Mouse (Mus musculus): ENCODE results near the gene Tnks1bp1. TPM values are rescaled to one million over a fixed set of nuclear protein-coding genes. Genes with fewer than 3 reads are reported as not detected.

Tnks1bp1 gene
- polyA plus RNA-seq, 2 experiments, result 0.75 to 4.4 TPM

DNA sequence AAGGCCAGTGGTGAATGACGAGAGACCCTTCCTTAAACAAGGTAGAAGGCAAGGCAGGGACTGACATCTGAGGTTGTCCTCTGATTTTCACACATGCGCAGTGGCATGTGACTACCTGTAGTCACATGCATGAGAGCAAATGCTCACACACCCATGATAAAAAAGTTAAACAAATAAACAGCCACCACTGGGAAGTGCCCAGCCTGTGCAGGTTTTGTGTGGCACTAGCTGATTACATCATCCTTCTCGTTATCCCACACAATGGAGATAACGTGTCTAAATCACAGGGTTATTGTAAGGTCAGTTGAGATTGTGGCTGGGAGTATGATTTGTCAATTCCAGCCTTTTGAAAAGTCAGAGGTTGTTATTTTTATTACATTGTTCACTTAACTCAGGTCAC, 59.1 kb downstream of the Tnks1bp1 start:
- Histone ChIP-seq H3K27ac (no peak overlapping the region), H3K4me3 (ENCODE audit: insufficient read depth in 1 of 2, low read depth in 2 of 2, low read length in 2 of 2) (no peak overlapping the region), H3K36me3 (replicated peaks; ENCODE audit: control insufficient read depth, insufficient read depth, low read depth) (no peaks in the 10 kb centered on the region), H3K4me1 (replicated peaks; ENCODE audit: control insufficient read depth in 2 of 2, insufficient read depth in 2 of 2, low read length in 1 of 2) (no peaks in the 10 kb centered on the region), H3K27me3 (ENCODE audit: control insufficient read depth, insufficient read depth, low read length) (no peaks in the 10 kb centered on the region), H3K4me2 (ENCODE audit: low read depth) (no peak overlapping the region), H3K9ac (replicated peaks) (no peak overlapping the region), H3K9me3 (ENCODE audit: control insufficient read depth, low read length) (no peaks in the 10 kb centered on the region)
- DNase-seq (ENCODE audit: low read depth in 3 of 3, low spot score in 3 of 3) (no peak), ATAC-seq (ENCODE audit: insufficient read depth) (no peak)
- no peak for TF ChIP-seq EP300 (IDR thresholded peaks at IDR 0.05; ENCODE audit: low read depth)
- TF ChIP-seq CTCF (IDR thresholded peaks at IDR 0.05; ENCODE audit: low read depth), result no peak
- 51% methylated on average over 4 of the region's 4 CpGs for WGBS (ENCODE audit: insufficient replicate concordance)

GRCm38 (mm10) chr2:85110288-85110875, 62.6 kb downstream of the Tnks1bp1 start:
- TF ChIP-seq EP300 (IDR thresholded peaks at IDR 0.05; ENCODE audit: low read depth), result no peak
- no peak for TF ChIP-seq CTCF (IDR thresholded peaks at IDR 0.05; ENCODE audit: low read depth)
- no peak for ATAC-seq (ENCODE audit: insufficient read depth)
- WGBS (ENCODE audit: insufficient replicate concordance), result 71% methylated on average over 9 of the region's 9 CpGs
- Histone ChIP-seq H3K4me1 (replicated peaks; ENCODE audit: control insufficient read depth in 2 of 2, insufficient read depth in 2 of 2, low read length in 1 of 2) (no peaks in the 10 kb centered on the region), H3K9me3 (ENCODE audit: control insufficient read depth, low read length) (no peaks in the 10 kb centered on the region), H3K9ac (replicated peaks) (no peak overlapping the region), H3K27me3 (ENCODE audit: control insufficient read depth, insufficient read depth, low read length) (no peaks in the 10 kb centered on the region), H3K4me2 (ENCODE audit: low read depth) (no peak overlapping the region), H3K36me3 (replicated peaks; ENCODE audit: control insufficient read depth, insufficient read depth, low read depth) (no peaks in the 10 kb centered on the region), H3K4me3 (ENCODE audit: insufficient read depth in 1 of 2, low read depth in 2 of 2, low read length in 2 of 2) (no peak overlapping the region), H3K27ac (no peak overlapping the region)
- no peak for DNase-seq (ENCODE audit: low read depth in 3 of 3, low spot score in 3 of 3)

Other genes starting within 250 kb of the Tnks1bp1 start
- 243 and 304 TPM in 2 replicates for gene Ube2l6, start 249.2 kb upstream of the Tnks1bp1 start, polyA plus RNA-seq (2012; rRNA removed)
- 469 and 479 TPM in 2 replicates for gene Ube2l6, start 249.2 kb upstream of the Tnks1bp1 start, polyA plus RNA-seq (2014; fragmentation: Nextera tagmentation; extraction: Ambion mirVana)
- 0.09 and 0.38 TPM in 2 replicates for gene Smtnl1, start 225.4 kb upstream of the Tnks1bp1 start, polyA plus RNA-seq (2012; rRNA removed)
- 0.23 and 0.25 TPM in 2 replicates for gene Smtnl1, start 225.4 kb upstream of the Tnks1bp1 start, polyA plus RNA-seq (2014; fragmentation: Nextera tagmentation; extraction: Ambion mirVana)
- 39.8 and 46.6 TPM in 2 replicates for gene Timm10, start 221.0 kb upstream of the Tnks1bp1 start, polyA plus RNA-seq (2012; rRNA removed)
- 40.6 and 41.5 TPM in 2 replicates for gene Timm10, start 221.0 kb upstream of the Tnks1bp1 start, polyA plus RNA-seq (2014; fragmentation: Nextera tagmentation; extraction: Ambion mirVana)
- gene Slc43a1, start 209.2 kb upstream of the Tnks1bp1 start, polyA plus RNA-seq (2012; rRNA removed), result 144 and 151 TPM in 2 replicates
- 174 and 198 TPM in 2 replicates for gene Slc43a1, start 209.2 kb upstream of the Tnks1bp1 start, polyA plus RNA-seq (2014; fragmentation: Nextera tagmentation; extraction: Ambion mirVana)
- 0.03 and 0.06 TPM in 2 replicates for gene Rtn4rl2, start 161.3 kb upstream of the Tnks1bp1 start, polyA plus RNA-seq (2012; rRNA removed)
- 0.14 TPM in 1 of 2 replicates, not detected in the other for gene Rtn4rl2, start 161.3 kb upstream of the Tnks1bp1 start, polyA plus RNA-seq (2014; fragmentation: Nextera tagmentation; extraction: Ambion mirVana)
- gene Slc43a3, start 111.4 kb upstream of the Tnks1bp1 start, polyA plus RNA-seq (2012; rRNA removed), result 158 and 159 TPM in 2 replicates
- 113 and 124 TPM in 2 replicates for gene Slc43a3, start 111.4 kb upstream of the Tnks1bp1 start, polyA plus RNA-seq (2014; fragmentation: Nextera tagmentation; extraction: Ambion mirVana)
- gene Prg2, start 67.6 kb upstream of the Tnks1bp1 start, polyA plus RNA-seq (2012; rRNA removed), result 33.3 and 62.4 TPM in 2 replicates
- 17.9 and 21.8 TPM in 2 replicates for gene Prg2, start 67.6 kb upstream of the Tnks1bp1 start, polyA plus RNA-seq (2014; fragmentation: Nextera tagmentation; extraction: Ambion mirVana)
- gene Prg3, start 59.8 kb upstream of the Tnks1bp1 start, polyA plus RNA-seq (2012; rRNA removed), result 2.6 and 4.4 TPM in 2 replicates
- gene Prg3, start 59.8 kb upstream of the Tnks1bp1 start, polyA plus RNA-seq (2014; fragmentation: Nextera tagmentation; extraction: Ambion mirVana), result 2.1 and 3.4 TPM in 2 replicates
- 82.2 and 115 TPM in 2 replicates for gene Ssrp1, start 10.8 kb upstream of the Tnks1bp1 start, polyA plus RNA-seq (2012; rRNA removed)
- gene Ssrp1, start 10.8 kb upstream of the Tnks1bp1 start, polyA plus RNA-seq (2014; fragmentation: Nextera tagmentation; extraction: Ambion mirVana), result 160 and 183 TPM in 2 replicates
- gene P2rx3, start 10.6 kb upstream of the Tnks1bp1 start, polyA plus RNA-seq (2012; rRNA removed), result 0.12 and 0.22 TPM in 2 replicates
- gene P2rx3, start 10.6 kb upstream of the Tnks1bp1 start, polyA plus RNA-seq (2014; fragmentation: Nextera tagmentation; extraction: Ambion mirVana), result 0.08 and 0.17 TPM in 2 replicates
- 0.63 and 0.76 TPM in 2 replicates for gene Aplnr, start 88.2 kb downstream of the Tnks1bp1 start, polyA plus RNA-seq (2012; rRNA removed)
- 0.88 and 1.3 TPM in 2 replicates for gene Aplnr, start 88.2 kb downstream of the Tnks1bp1 start, polyA plus RNA-seq (2014; fragmentation: Nextera tagmentation; extraction: Ambion mirVana)
- gene Lrrc55, start 149.2 kb downstream of the Tnks1bp1 start, polyA plus RNA-seq (2012; rRNA removed), result 0.08 TPM in 2 replicates
- 0.04 TPM in 1 of 2 replicates, not detected in the other for gene Lrrc55, start 149.2 kb downstream of the Tnks1bp1 start, polyA plus RNA-seq (2014; fragmentation: Nextera tagmentation; extraction: Ambion mirVana)